Mouse (Mus musculus): ENCODE results near the gene Psen2. TPM values are rescaled to one million over a fixed set of nuclear protein-coding genes. Genes with fewer than 3 reads are reported as not detected.

Psen2 gene
- total RNA-seq, 2 experiments from 2014 or later, result 17.3 to 18.9 TPM

DNA sequence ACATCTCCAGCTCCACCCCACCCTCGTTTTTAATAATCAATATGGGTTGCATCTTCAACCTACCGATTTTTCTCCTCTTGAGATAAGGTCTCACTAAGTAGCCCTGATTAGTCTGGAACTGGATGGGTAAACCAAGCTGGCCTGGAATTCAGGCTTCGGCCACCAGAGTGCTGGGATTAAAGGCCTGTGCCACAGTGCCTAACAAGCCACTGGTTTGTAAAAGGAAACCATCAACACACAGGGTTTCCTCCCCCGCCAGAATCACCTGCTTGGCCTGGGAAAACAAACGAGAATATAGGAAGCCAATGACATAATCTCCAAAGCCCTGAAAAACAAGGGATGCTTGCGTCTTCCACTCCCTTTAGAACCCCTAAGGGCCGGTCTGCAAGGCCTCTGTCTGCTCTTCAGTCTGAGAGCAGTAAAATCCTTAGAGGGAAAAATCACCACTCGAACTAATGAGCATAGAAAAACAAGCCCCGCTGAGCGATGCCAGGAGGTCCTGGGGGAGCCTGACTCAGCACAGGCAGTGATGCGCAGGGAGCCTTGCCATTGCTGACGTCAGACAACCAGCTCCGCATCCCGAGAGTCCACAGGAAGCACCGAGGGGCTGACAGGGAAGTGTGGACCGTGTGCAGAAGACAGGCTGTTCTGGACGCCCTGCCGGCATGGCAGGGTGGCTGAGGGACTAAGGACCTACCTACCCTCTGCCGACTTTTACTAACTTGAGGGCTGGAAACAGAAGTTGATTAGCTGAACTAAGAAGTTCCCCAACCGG lies 13.4 kb downstream of the Psen2 start:
- peak; percentile 66 for ATAC-seq (ENCODE audit: poor library complexity, severe bottlenecking)

DNA sequence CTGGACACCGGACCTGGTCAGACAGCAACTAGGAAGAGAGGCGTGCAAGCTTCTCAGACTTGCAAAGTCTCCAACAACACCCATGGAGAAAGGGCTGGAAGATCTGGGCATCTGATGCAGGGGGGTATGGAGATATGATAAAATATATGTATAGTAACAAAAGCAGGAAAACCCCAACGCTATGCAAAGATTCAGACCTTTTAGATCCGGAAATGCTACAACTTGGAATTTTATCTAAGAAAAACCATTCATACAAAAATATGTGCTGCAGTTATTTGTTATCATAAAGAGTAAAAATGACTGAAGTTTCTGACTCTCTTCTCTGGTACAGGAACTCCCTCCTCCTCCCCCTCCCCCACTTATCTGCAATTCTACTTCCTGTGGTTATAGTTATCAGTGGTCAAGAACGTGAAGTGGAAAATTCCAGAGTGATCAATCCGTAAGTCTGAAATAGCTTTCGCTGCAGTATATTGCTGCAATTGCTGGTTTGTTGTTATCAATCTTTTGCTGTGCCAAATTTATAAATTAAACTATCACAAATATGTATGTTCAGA lies 14.6 kb downstream of the Psen2 start:
- ATAC-seq (ENCODE audit: poor library complexity, severe bottlenecking), result peak; percentile 49; the same call in 1 of the 2 replicates

DNA sequence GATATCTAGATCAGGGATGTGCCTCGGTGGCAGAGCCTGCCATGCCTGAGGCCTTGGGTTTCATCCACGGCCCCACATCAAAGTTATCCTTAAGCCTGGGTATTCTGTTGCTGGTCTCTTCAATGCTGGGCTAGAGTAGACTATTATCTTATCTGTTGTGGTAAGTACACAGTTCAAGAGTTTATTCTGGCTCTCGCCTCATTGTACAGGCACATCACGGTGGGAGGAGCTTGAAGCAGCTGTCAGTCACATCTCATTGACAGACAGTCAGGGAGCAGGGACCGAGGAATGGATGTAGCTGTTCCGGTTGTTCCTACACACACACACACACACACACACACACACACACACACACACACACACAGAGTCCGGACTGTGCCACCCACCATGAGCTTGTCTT lies 15.3 kb downstream of the Psen2 start:
- ATAC-seq (ENCODE audit: poor library complexity, severe bottlenecking), result peak; percentile 31; the same call in 1 of the 2 replicates

DNA sequence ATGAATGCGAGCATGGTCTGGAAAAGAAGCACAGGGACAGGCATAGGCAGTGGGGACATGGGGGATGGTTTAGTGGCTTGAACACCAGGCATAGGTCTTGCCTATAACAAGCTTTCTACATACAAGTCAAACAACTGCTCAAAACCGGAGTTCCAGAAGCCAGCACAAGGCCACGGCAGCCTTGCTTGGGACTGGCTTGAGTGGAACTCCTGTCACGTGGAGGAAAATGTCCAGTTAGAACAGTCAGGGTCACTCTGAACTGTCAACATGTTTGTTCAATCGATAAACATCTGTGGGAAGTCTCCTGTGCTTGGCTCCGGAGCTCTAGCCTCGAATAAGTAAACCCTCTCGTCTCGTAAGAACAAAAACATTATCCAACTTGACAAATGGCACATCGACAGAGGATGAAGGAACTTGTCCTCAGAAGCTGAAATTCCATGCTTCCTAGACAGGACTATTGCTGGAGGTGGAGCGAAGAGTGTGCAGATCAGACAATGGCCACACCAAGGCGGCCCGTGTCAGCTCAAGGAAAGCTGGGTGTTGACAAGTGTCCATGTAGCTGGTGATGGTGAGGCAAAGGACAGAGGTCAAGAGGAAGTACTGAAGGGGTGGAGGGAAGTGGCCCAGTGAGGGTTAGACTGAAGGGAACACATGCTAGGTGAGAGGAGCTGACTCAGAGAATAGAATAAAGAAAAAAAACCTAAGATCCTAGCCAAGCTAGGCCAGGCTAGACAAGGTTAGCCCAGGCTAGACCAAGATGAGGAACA lies 17.3 kb downstream of the Psen2 start:
- ATAC-seq (ENCODE audit: poor library complexity, severe bottlenecking), result peak; percentile 46

DNA sequence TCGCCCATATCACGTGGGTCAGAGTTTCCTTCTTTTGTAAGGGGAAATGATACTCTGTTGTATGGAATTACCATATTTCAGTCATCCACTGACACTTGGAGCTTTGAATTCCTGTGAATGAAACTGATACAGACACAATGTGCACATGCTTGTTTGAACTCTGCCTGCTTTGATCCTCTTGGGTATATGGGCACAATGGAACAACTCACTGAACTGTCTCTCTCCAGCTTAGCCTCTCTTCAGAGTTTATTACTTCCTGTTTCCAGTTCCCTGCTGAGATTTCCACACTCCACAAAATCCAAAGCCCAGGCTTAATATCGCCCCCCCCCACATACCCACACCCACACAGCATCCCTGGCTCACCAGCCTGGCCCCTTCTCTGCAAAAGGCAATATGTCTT lies 31.5 kb downstream of the Psen2 start:
- peak; percentile 46 for ATAC-seq (ENCODE audit: poor library complexity, severe bottlenecking)

DNA sequence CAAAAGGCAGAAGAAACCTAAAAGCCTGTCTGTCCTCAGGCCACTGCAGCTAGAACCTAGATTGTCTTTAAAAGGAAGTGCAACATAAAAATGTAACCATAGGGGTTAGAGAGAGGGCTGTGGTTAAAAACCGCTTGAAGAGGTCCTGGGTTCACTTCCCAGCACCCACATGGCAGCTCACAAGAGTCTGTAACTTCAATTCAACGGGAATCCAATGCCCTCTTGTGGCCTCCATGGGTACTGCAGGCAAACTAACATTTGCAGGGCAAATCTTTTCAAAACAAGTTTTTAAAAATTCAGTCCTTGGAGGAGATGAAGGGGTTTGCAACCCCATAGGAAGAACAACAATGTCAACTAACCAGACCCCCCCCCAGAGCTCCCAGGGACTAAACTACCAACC lies 32.7 kb downstream of the Psen2 start:
- ATAC-seq (ENCODE audit: poor library complexity, severe bottlenecking), result peak; percentile 20; the same call in 1 of the 2 replicates

DNA sequence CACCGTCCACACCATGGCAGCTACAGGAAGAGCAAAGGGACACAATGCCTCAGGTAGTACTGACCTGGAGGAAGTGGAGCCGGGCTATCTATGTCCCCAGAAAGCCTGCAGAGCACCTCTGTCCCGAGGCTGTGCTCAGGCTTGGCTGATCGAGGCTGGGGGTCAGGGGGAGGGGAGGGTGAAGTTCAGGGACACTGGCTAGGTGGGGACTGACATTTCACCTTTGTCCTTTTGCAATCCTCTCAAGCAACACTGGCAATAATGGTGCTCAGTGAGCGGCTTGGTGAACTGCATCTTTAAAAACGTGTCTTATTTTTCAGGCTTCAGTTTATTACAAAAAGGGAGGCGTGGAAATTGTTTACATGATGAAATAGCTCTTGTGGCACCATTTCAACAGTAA lies 33.3 kb downstream of the Psen2 start:
- no peak for ATAC-seq (ENCODE audit: poor library complexity, severe bottlenecking)

DNA sequence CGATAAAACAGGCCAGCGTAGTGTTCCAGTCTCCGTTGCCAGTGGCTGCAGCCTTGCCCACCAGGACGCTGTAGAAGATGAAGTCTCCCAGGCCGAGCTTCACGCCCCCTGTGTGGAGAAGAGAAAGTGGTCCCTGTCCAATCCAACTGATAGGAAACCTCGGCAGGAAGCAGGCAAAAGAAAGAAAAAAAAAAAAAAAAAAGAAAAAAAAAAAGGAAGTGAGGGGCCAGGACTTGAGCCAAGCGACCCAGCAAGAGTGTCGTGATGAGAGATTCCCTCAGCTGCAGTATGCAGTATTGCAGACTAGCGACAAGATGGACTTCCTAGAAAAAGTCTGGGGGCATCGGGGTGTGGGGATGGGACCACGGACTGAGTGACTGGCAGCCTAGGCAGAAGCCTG lies 34.4 kb downstream of the Psen2 start:
- ATAC-seq (ENCODE audit: poor library complexity, severe bottlenecking), result no peak

DNA sequence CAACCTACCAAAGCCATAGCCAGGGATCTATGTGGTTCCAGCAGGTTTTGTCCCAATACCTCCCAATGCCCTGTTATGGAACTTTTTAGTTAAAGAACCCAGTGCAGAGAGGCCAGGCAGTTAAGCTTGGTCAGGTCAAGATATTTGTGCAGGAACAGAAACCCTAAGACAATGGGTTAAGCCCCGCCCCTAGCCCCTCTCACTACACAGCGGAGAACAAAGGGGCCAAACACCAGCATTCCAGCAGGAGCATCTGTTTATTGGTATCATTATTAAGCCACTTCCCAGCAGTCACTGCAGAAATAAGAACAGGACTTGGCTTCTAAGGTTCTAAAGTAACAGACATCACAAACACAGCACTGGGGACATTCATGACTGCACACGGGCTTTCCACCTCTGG lies 36.5 kb downstream of the Psen2 start:
- ATAC-seq (ENCODE audit: poor library complexity, severe bottlenecking), result no peak

DNA sequence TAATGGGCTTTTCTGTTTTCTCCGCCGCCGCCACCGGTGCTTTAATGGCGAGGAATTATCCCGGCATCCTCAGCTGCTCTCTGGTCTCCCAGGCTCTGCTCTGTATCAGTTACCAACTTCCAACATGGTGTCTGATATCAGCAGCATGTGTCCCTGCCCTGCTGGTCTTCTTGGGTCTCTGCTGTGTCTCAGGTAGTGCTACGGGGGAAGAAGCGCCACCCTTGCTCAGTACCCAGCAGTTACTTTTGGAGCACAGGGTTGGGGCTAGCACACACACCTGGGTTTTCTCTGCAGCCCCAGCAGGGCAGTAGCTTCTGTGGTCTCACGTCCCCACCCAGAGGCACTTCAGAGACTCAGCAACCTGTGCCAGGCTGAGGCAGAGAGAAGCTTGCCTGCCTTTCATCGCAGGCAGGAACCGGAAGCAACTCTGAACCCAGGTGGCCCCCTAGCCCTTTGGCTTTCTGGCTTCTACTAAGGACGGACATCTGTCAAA lies 37.0 kb downstream of the Psen2 start:
- ATAC-seq (ENCODE audit: poor library complexity, severe bottlenecking), result peak; percentile 53

DNA sequence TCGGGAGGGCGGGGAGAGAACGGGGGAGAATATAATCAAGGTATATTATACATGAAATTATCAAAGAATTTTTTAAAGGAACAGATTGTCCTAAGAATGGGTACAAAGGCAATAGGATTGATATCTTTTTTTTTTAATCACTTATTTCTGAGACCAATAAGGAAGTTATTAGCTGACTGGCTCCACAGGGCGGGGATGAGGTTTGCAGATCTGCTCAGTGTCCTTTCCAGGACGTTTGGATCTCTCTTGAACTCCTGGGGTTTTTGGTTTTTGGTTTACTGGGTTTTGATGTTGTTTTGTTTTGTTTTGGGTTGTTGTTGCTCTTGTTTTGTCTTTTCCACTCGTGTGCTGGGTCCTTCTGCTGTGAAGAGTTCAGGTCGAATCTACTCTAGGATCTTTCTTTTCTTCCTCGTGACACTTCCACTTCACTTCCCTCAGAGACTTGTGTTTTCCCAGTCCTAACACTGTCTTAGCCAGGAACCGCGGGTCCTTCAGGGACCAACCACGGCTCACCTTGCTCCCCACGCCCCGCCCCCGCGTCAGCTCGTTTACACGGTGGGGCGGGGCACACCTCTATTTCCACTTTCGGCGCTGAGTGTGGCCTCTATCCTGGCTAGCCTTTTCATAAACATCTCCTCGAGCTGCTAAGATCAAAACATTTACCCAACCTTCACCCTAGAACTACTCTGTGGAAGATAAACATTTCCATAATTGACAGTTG lies 37.6 kb downstream of the Psen2 start:
- peak; percentile 90 for ATAC-seq (ENCODE audit: poor library complexity, severe bottlenecking)

DNA sequence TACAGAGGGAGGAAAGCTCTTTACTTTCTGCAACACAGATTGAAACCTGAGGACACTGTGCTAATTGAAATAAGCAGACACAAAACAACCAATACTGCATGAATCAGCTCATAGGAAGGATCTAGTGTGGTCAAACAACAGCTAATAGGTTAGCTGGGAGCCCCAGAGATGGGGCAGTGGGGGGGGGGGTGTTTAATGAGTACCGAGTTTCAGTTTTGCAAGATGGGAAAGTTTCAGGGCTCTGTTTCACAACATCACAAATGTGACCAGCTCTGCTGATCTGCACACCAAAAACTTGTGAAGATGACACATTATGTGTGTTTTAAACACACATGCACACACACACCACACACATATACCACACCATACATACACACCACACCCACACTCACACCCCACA lies 41.2 kb downstream of the Psen2 start:
- no peak for ATAC-seq (ENCODE audit: poor library complexity, severe bottlenecking)

DNA sequence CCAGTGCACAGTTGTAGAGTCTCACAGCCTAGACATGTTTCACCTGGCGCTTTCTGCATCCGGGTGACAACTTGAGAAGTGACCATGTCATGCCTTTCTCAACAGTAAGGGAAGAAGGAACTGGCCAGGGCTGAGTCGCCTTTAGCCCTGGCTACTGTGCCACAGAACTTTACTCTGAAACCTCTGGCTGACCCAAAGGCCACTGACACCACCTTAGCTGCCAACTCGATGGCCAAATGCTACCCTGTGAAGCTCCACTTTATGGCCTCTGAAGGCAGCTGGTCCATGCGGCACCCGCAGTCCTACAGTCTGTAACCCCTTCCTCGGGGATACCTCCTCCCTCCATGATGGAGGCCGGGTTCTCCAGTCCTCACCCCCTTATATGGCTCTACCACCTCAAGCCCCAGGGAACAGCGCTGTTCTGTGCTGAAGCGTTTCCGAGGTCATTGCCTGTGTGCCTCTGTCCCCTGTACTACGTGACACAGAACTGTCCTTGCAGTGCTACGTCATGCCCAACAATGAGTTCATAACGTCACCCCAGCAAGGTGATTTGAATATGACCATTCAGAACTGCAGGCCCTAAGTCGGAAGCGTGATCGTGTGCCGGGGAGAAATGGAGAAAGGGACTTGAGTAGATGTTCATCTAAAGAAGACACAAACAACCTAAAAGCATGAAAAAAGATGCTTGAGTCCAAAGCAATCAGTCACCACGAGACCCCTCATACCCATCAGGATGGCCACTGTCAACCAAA lies 42.3 kb downstream of the Psen2 start:
- ATAC-seq (ENCODE audit: poor library complexity, severe bottlenecking), result no peak

DNA sequence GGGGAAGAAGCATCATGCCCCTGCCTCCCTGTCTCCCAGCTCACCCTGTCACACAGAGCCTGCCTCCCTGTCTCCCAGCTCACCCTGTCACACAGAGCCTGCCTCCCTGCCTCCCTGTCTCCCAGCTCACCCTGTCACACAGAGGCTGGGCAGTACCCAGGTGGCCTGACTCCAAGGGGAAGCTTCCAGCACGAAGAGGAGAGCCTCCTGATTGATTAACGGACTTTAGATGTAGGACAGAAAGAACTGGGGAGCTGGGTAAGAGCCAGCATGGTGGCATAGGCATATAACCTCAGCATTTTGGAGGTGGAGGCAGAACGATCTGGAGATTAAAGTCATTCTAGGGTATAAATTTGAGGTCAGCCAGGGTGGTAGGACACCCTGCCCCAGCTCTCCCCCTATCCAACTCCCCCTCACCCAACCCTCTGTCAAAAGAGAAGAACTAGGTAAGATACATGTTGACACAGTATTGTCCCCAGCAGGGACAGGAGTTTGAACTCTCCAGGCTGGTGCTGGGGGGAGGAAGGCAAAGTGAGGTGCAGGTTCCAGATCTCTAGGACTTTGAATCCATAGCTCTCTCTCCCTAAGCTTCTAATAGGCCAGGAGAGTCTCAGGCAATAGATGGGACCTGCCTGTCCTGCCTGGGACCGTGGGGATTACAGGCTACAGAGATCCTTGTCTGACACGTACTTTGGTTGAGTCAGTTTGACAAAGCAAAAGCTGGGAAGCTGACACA lies 46.5 kb downstream of the Psen2 start:
- no peak for ATAC-seq (ENCODE audit: poor library complexity, severe bottlenecking)

DNA sequence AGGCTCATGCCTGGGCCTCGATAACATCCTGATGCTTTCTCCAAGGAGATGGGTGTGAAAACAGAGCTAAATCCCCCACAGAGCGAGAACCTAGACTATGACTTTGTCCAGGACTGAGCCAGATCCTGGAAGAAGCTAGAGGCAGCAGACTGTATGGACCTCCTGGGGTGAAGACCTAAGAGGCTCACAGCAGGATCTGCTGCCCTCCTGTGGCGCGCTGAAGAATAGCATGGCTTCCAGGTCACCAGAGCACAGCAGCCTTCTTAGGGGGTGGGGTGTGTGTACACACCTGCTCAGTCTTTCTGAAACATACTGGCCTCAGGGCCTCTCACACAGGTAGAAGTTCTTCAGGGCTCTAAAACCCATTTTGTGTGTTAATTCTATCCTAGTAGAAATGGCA lies 48.2 kb downstream of the Psen2 start:
- ATAC-seq (ENCODE audit: poor library complexity, severe bottlenecking), result peak; percentile 99

DNA sequence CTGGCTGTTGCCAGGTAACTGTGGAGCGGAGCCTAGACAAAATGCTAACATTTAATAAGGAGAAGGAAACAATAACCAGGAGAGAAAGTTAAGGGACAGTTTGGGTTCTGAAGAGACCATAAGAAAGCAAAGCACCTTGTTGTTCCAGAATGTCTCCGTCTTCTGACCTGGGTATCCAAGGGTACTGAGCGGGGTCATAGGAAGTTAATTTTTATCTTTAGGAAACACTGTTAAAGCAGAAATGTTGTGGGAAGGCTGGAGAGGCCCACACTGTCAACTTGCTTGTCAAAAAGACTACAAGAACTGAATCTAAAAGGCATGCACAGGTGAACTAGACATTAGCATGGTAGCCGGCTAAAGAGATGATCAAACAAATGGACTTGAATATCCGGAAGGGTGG lies 50.3 kb downstream of the Psen2 start:
- ATAC-seq (ENCODE audit: poor library complexity, severe bottlenecking), result no peak

DNA sequence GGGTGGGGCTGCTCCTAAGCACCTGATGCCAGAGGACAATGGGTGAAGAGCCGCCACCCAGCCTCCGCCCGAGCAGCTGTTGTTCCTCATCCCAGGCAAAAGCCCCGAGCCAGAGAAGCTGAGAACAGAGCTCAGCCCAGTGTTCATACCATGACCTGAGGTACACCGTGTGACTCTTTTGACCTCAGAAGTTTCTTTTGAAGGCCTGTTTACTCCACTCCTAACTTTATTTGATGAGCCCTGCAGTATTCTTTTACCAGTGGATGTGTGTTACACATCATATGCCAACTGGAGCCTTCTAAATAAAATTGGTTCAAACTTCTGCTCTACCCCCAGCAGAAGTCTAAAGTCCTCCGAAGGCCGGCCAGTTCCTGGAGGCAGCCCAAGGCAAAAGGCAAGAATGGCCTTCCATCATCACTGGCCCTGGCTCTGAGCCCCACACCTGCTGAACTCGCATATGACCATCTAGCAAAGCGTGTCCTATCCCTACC lies 52.4 kb downstream of the Psen2 start:
- ATAC-seq (ENCODE audit: poor library complexity, severe bottlenecking), result no peak

DNA sequence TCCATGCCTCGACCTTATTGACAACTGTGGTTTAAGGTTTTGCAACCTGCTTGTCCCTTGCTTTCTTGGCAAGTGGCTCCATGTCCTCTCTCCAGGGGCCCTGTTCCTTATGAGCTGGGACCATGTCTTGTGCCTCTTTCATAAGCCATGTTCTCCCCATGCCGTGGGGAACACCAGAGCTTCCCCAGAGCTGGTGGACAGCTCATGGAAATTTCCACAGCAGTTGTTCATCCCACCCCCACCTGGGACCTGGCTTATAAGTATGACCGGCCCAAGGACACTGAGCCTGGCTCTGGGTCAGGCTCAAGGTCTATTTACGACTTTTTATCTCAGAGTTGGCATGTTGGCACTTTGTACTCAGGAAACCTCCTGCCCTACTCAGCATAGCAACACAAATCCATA lies 53.2 kb downstream of the Psen2 start:
- no peak for ATAC-seq (ENCODE audit: poor library complexity, severe bottlenecking)

DNA sequence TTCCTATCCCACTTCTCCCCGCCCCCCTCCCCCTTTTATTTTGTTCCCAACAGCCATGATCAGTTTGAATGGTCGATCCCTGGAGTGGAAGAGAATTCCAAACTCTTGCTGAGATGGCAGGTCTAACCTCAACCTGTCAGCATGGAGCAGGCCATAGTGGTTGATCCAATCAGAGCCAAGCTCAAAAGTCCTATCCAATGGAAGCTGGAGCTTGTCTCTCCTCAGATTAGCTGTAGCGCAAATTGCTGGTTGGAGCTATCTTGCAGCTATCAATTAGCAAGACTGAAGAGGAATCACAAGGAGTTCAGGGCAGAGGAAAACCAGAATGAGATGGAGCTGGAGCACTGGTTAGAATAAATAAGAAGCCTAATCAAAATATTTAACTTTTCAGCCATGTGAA lies 54.9 kb downstream of the Psen2 start:
- ATAC-seq (ENCODE audit: poor library complexity, severe bottlenecking), result no peak

DNA sequence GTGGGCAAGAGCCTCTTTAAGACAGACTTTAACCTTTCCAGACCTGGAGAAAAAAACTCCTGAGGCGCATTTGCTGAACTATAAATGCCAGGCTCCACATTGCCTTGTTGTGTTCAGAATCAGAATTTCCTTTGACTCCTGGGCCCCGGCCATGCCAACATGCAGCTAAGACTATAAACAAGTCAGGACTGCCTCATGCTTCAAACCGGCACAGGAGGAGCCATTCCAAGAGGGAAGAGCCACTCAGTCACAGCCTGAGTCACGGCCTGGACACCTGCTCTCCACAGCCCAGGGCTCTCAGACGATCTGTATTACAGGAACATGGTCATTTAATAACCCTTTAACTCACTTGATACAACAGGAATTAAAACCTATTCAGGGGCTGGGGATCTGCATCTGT lies 62.5 kb downstream of the Psen2 start:
- no peak for ATAC-seq (ENCODE audit: poor library complexity, severe bottlenecking)
